Mouse (Mus musculus) midbrain, embryonic 12.5 days (tissue): ENCODE measurements around the gene Hpse2. TPM values are rescaled to one million over a fixed set of nuclear protein-coding genes. Genes with fewer than 3 reads are reported as not detected.

Experiments used
- ATAC-seq: fragments of 200-750 bp; cut with Nextera tagmentation; 2 replicates; pipeline ENCODE4 v1.8.0; 2017; ENCODE audit warnings: low read depth, moderate TSS enrichment, moderate library complexity; ENCODE audit not compliant: low FRiP score
- H3K27ac ChIP-seq: fragments of 300-500 bp; sonication (generic); replicated peaks from 2 replicates; pipeline ENCODE4 v1.5.1; 2016; ENCODE audit warnings: mild to moderate bottlenecking
- H3K27me3 ChIP-seq: fragments of 300-500 bp; sonication (generic); 2 replicates; pipeline ENCODE4 v1.6.1; 2016; ENCODE audit warnings: mild to moderate bottlenecking
- H3K36me3 ChIP-seq: fragments of 300-500 bp; sonication (generic); 2 replicates; pipeline ENCODE4 v1.6.1; 2016
- H3K4me1 ChIP-seq: fragments of 300-500 bp; sonication (generic); 2 replicates; pipeline ENCODE4 v1.6.1; 2016
- H3K4me2 ChIP-seq: fragments of 300-500 bp; sonication (generic); replicated peaks from 2 replicates; pipeline ENCODE4 v1.6.1; 2016; ENCODE audit warnings: mild to moderate bottlenecking, moderate library complexity
- H3K4me3 ChIP-seq: fragments of 300-500 bp; sonication (generic); 2 replicates; pipeline ENCODE4 v1.5.1; 2016; ENCODE audit warnings: mild to moderate bottlenecking
- H3K9ac ChIP-seq: fragments of 300-500 bp; sonication (generic); replicated peaks from 2 replicates; pipeline ENCODE4 v1.6.1; 2016; ENCODE audit warnings: mild to moderate bottlenecking, moderate library complexity
- H3K9me3 ChIP-seq: fragments of 300-500 bp; sonication (generic); 2 replicates; pipeline ENCODE4 v1.6.1; 2016; ENCODE audit warnings: mild to moderate bottlenecking
- WGBS: fragments of 180-500 bp; shearing (Covaris S2); methylation state at CpG from one replicate; pipeline ENCODE4 v1.1.7; 2016; 5-methylcytosine and 5-hydroxymethylcytosine counted together
- polyA plus RNA-seq: library from polyadenylated mRNA; unstranded; fragments of >200 nt; fragmentation: Nextera tagmentation; extraction: Ambion mirVana; gene quantifications from 2 replicates; pipeline ENCODE4 v1.2.1, GENCODE M21; 2016

Gene Hpse2
- polyA plus RNA-seq, 1 experiment from 2014 or later, result 0.50 TPM

DNA sequence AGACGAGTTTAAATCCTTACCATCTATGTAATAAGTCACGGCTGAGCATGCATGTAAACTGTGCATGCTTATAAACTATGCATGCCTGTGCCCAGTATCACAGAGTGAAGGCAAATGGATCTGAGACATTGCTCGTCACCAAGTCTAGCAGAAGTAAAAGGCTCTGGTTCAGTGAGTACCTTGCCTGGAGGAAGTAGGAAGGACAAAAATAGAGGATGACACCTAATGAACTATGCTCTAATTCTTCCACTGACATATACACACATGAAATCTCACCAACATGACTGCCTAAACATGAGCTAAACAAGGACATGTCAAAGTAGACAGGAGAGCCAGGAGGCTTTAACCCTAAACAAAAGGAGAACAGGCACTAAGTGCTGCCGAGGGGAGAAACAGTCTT, 391.7 kb downstream of the Hpse2 start:
- no peaks in the 10 kb centered on the region for H3K9me3 ChIP-seq
- H3K4me2 ChIP-seq, result no peak overlapping the region
- H3K4me1 ChIP-seq, result no peaks in the 10 kb centered on the region
- 87% methylated on average over 4 of the region's 4 CpGs for WGBS
- H3K27ac ChIP-seq, result no peak overlapping the region
- H3K36me3 ChIP-seq, result no peaks in the 10 kb centered on the region
- no peak for ATAC-seq
- no peak overlapping the region for H3K9ac ChIP-seq
- no peaks in the 10 kb centered on the region for H3K27me3 ChIP-seq
- H3K4me3 ChIP-seq, result no peak overlapping the region

- 91% methylated on average over 5 of the region's 5 CpGs for WGBS
- Histone ChIP-seq H3K9me3 (no peaks in the 10 kb centered on the region), H3K27me3 (no peaks in the 10 kb centered on the region), H3K4me2 (no peak overlapping the region), H3K4me3 (no peak overlapping the region), H3K9ac (no peak overlapping the region), H3K36me3 (no peaks in the 10 kb centered on the region), H3K27ac (no peak overlapping the region), H3K4me1 (no peaks in the 10 kb centered on the region)
- no peak for ATAC-seq
Measured at GRCm38 (mm10) chr19:42988833-42989232, 399.3 kb downstream of the Hpse2 start.

GRCm38 (mm10) chr19:42986315-42986701, 401.8 kb downstream of the Hpse2 start:
- Histone ChIP-seq H3K9ac (no peak overlapping the region), H3K9me3 (no peaks in the 10 kb centered on the region), H3K27me3 (no peaks in the 10 kb centered on the region), H3K4me1 (no peaks in the 10 kb centered on the region), H3K36me3 (no peaks in the 10 kb centered on the region), H3K4me3 (no peak overlapping the region), H3K4me2 (no peak overlapping the region), H3K27ac (no peak overlapping the region)
- 81% methylated on average over 1 of the region's 1 CpGs for WGBS
- ATAC-seq, result no peak

DNA sequence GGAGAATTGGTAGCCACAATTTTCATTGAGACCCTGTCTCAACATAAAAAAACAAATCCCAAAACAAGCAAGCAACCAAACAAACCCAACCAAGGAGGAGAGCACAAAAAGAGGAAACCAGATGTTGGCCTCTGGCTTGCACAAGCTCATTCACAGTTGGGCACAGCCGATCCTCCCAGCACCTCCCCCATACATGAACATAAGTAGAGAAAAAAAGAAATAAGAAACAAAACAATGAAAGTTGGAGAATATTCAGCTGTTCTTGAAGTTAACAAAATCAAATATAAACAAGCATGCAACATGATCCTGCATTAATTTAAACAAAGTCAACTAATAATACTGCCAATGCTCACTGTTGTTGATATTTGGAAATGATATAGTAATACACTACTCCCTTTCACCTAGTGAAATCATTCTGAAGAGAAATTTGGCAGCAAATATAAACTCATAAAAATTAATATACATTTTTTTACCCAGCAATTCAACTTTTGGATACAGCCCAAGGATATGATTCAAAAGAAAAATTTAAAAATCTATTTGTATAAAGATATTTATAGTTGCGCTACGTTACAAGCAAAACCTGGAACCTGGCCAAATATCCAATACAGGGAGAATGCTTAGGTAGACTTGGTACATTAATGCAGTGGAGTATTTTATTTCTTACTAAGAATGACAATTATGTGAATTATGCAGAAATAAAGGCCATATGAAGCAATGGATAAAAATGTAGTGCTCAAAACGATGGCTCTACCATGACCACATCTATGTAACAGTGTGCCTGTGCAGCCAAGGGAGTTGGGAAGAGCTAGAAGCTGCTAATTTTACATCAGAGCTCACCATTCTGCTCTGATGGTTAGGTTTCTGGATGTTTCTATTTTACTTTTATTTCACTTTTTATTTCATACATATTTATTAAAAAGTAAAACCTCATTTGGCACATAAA, 402.5 kb downstream of the Hpse2 start:
- no peak overlapping the region for H3K9ac ChIP-seq
- no peak overlapping the region for H3K27ac ChIP-seq
- H3K4me3 ChIP-seq, result no peak overlapping the region
- no peaks in the 10 kb centered on the region for H3K4me1 ChIP-seq
- H3K4me2 ChIP-seq, result no peak overlapping the region
- ATAC-seq, result no peak
- H3K36me3 ChIP-seq, result no peaks in the 10 kb centered on the region
- H3K9me3 ChIP-seq, result no peaks in the 10 kb centered on the region
- 89% methylated on average over 4 of the region's 4 CpGs for whole genome bisulfite sequencing
- H3K27me3 ChIP-seq, result no peaks in the 10 kb centered on the region

- no peak overlapping the region for H3K4me3 ChIP-seq
- no peak overlapping the region for H3K27ac ChIP-seq
- no peaks in the 10 kb centered on the region for H3K4me1 ChIP-seq
- no peak overlapping the region for H3K9ac ChIP-seq
- H3K9me3 ChIP-seq, result no peaks in the 10 kb centered on the region
- H3K4me2 ChIP-seq, result no peak overlapping the region
- WGBS, result 82% methylated on average over 3 of the region's 3 CpGs
- H3K27me3 ChIP-seq, result no peaks in the 10 kb centered on the region
- no peaks in the 10 kb centered on the region for H3K36me3 ChIP-seq
- no peak for ATAC-seq
Measured at GRCm38 (mm10) chr19:42980537-42980936, 407.6 kb downstream of the Hpse2 start.

- 71% methylated on average over 2 of the region's 2 CpGs for WGBS
- Histone ChIP-seq H3K9me3 (no peaks in the 10 kb centered on the region), H3K9ac (no peak overlapping the region), H3K27me3 (no peaks in the 10 kb centered on the region), H3K4me1 (no peaks in the 10 kb centered on the region), H3K4me2 (no peak overlapping the region), H3K27ac (no peak overlapping the region), H3K4me3 (no peak overlapping the region), H3K36me3 (no peaks in the 10 kb centered on the region)
- no peak for ATAC-seq
Measured at GRCm38 (mm10) chr19:42977938-42978337, 410.2 kb downstream of the Hpse2 start.

DNA sequence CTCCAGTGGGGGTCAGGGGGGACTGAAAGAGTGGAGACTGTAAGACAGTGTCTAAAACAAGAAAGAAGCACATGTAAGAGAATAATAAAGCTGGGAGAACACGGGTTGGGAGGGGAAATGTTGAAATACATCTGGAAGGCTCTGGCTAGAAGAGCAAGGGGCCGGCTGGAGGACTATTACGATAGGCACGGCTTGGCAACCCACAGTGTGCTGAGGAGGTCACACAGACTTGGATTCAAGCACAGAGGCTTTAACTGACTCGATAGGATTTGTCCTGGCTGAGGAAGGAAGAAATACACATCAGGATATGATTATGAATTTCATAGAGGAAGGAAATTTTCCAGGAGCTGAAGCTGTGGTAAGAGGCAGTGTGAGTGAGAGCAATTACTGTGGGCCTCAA, 414.4 kb downstream of the Hpse2 start:
- WGBS, result 86% methylated on average over 5 of the region's 5 CpGs
- Histone ChIP-seq H3K4me3 (no peak overlapping the region), H3K36me3 (no peaks in the 10 kb centered on the region), H3K27ac (no peak overlapping the region), H3K4me2 (no peak overlapping the region), H3K9ac (no peak overlapping the region), H3K9me3 (no peaks in the 10 kb centered on the region), H3K27me3 (no peaks in the 10 kb centered on the region), H3K4me1 (no peaks in the 10 kb centered on the region)
- ATAC-seq, result no peak

DNA sequence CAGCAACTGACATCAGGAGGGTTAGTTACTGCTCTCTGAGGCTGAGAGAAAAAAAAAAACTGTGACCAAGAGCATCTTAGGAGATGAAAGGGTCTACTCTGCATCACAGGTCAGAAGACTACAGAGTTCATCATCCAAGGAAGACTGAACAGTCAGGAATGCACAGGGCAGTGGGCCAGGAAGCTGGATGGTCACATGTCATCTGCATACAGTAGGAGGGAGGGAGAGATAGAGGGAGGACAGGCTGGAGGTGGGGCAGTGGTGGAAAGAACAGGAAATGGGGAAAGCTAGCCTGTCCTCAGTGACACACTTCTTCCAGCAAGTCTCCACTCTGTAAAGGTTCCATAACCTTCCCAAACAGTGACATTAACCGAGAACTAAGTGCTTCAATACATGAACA, 423.0 kb downstream of the Hpse2 start:
- Histone ChIP-seq H3K4me2 (no peak overlapping the region), H3K27ac (no peak overlapping the region), H3K9me3 (no peaks in the 10 kb centered on the region), H3K36me3 (no peaks in the 10 kb centered on the region), H3K4me1 (no peaks in the 10 kb centered on the region), H3K27me3 (no peaks in the 10 kb centered on the region), H3K4me3 (no peak overlapping the region), H3K9ac (no peak overlapping the region)
- ATAC-seq, result no peak
- WGBS, result 71% methylated on average over 1 of the region's 1 CpGs

- no peak for ATAC-seq
- Histone ChIP-seq H3K4me3 (no peak overlapping the region), H3K36me3 (no peaks in the 10 kb centered on the region), H3K4me1 (no peaks in the 10 kb centered on the region), H3K4me2 (no peak overlapping the region), H3K27ac (no peak overlapping the region), H3K9me3 (no peaks in the 10 kb centered on the region), H3K9ac (no peak overlapping the region), H3K27me3 (no peaks in the 10 kb centered on the region)
- 52% methylated on average over 3 of the region's 3 CpGs for WGBS
Measured at GRCm38 (mm10) chr19:42948114-42948636, 440.0 kb downstream of the Hpse2 start.

GRCm38 (mm10) chr19:42937544-42937943, 450.6 kb downstream of the Hpse2 start:
- no peak overlapping the region for H3K4me3 ChIP-seq
- H3K27me3 ChIP-seq, result no peaks in the 10 kb centered on the region
- H3K9me3 ChIP-seq, result peaks cover 1% of the 10 kb centered on the region; the same call in 1 of the 2 replicates
- no peak for ATAC-seq
- WGBS, result 76% methylated on average over 1 of the region's 1 CpGs
- no peak overlapping the region for H3K4me2 ChIP-seq
- no peaks in the 10 kb centered on the region for H3K36me3 ChIP-seq
- H3K4me1 ChIP-seq, result peaks cover 6% of the 10 kb centered on the region
- no peak overlapping the region for H3K27ac ChIP-seq
- no peak overlapping the region for H3K9ac ChIP-seq

- Histone ChIP-seq H3K9ac (no peak overlapping the region), H3K4me1 (peaks cover 6% of the 10 kb centered on the region), H3K9me3 (no peaks in the 10 kb centered on the region), H3K27me3 (no peaks in the 10 kb centered on the region), H3K4me2 (no peak overlapping the region), H3K27ac (no peak overlapping the region), H3K36me3 (no peaks in the 10 kb centered on the region), H3K4me3 (no peak overlapping the region)
- no peak for ATAC-seq
- WGBS, result 5% methylated on average over 9 of the region's 9 CpGs
Measured at GRCm38 (mm10) chr19:42936661-42937193, 451.4 kb downstream of the Hpse2 start.

- H3K4me2 ChIP-seq, result no peak overlapping the region
- no peaks in the 10 kb centered on the region for H3K27me3 ChIP-seq
- WGBS, result 83% methylated on average over 3 of the region's 3 CpGs
- H3K27ac ChIP-seq, result no peak overlapping the region
- no peaks in the 10 kb centered on the region for H3K36me3 ChIP-seq
- no peaks in the 10 kb centered on the region for H3K9me3 ChIP-seq
- H3K4me3 ChIP-seq, result no peak overlapping the region
- H3K4me1 ChIP-seq, result no peaks in the 10 kb centered on the region
- no peak overlapping the region for H3K9ac ChIP-seq
- no peak for ATAC-seq
Measured at GRCm38 (mm10) chr19:42929702-42930101, 458.5 kb downstream of the Hpse2 start.
